Mouse (Mus musculus) hindbrain, embryonic 15.5 days (tissue): Measurements from ENCODE around the gene Ccdc83. TPM values are rescaled to one million over a fixed set of nuclear protein-coding genes. Genes with fewer than 3 reads are reported as not detected.

ENCODE experiments used
- ATAC-seq: fragments of 200-750 bp; cut with Nextera tagmentation; 2 replicates; pipeline ENCODE4 v1.8.0; 2017; ENCODE audit warnings: low read depth, moderate number of reproducible peaks, moderate TSS enrichment; ENCODE audit not compliant: low FRiP score
- H3K27ac ChIP-seq: fragments of 300-500 bp; sonication (generic); replicated peaks from 2 replicates; pipeline ENCODE4 v1.5.1; 2015; ENCODE audit warnings: mild to moderate bottlenecking, inconsistent platforms
- H3K27me3 ChIP-seq: fragments of 300-500 bp; sonication (generic); 2 replicates; pipeline ENCODE4 v1.6.1; 2015; ENCODE audit warnings: control low read depth, inconsistent platforms
- H3K36me3 ChIP-seq: fragments of 300-500 bp; sonication (generic); 2 replicates; pipeline ENCODE4 v1.6.1; 2015; ENCODE audit warnings: control low read depth, inconsistent platforms
- H3K4me1 ChIP-seq: fragments of 300-500 bp; sonication (generic); replicated peaks from 2 replicates; pipeline ENCODE4 v1.6.1; 2015; ENCODE audit warnings: control low read depth, inconsistent platforms
- H3K4me2 ChIP-seq: fragments of 300-500 bp; sonication (generic); 2 replicates; pipeline ENCODE4 v1.6.1; 2015; ENCODE audit warnings: moderate library complexity, mild to moderate bottlenecking, inconsistent platforms
- H3K4me3 ChIP-seq: fragments of 300-500 bp; sonication (generic); 2 replicates; pipeline ENCODE4 v1.5.1; 2015; ENCODE audit warnings: mild to moderate bottlenecking, inconsistent platforms
- H3K9ac ChIP-seq: fragments of 300-500 bp; sonication (generic); 2 replicates; pipeline ENCODE4 v1.6.1; 2015; ENCODE audit warnings: inconsistent platforms
- H3K9me3 ChIP-seq: fragments of 300-500 bp; sonication (generic); 2 replicates; pipeline ENCODE4 v1.6.1; 2016; ENCODE audit warnings: control low read depth, inconsistent platforms
- WGBS: fragments of 180-500 bp; shearing (Covaris S2); methylation state at CpG from one replicate; pipeline ENCODE4 v1.1.7; 2015; 5-methylcytosine and 5-hydroxymethylcytosine counted together
- polyA plus RNA-seq: library from polyadenylated mRNA; unstranded; fragments of >200 nt; fragmentation: Nextera tagmentation; extraction: Ambion mirVana; gene quantifications from 2 replicates; pipeline ENCODE4 v1.2.1, GENCODE M21; 2015

Gene Ccdc83
- polyA plus RNA-seq, result not detected in 2 replicates

DNA sequence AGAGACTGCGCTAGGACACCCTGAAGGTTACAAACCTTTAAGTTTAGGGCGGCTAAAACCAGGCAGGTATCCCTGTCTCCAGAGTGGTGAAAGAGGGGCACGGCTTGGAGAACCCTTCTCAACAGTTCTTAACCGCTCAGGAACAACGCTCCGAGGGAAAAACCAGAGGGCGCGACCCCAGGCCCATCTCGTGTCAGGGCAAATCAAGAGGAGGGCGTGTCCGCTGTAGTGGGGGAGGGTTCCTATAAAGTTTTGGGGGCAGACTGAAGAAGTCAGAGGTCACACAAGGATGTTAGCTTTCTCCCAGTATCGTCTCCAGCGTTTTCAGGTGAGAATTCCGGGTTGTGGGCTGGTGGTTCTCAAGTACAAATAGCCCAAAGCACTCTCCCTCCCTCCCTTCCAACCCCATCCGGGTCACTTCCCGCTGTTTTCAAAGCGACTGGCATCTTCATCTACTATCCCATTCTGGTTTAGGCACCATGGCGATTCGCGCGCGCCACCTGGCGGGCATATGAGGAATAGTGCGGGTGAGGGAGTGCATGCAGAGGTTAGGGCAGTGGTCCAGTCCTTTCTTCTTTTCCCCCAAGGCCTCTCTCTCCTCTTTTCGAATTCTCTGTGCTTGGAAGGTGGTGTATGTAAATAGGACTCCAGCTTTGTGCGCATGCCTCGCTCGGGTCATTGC lies at the start of gene Ccdc83:
Gene Ccdc83 (minus strand): TSS at position 489 of the 682 bp plus-strand sequence.
- Histone ChIP-seq H3K4me1 (peaks cover 9% of the 10 kb centered on the region), H3K4me3 (peak within 1 kb of the TSS; percentile 27), H3K27ac (no peak within 1 kb of the TSS), H3K9ac (0 out of 2 replicates have a peak within 1 kb of the TSS, but pooled peaks have one; percentile 26), H3K27me3 (no peaks in the 10 kb centered on the region), H3K9me3 (no peaks in the 10 kb centered on the region), H3K4me2 (peak within 1 kb of the TSS; percentile 66), H3K36me3 (no peaks in the 10 kb centered on the region)
- ATAC-seq, result peak; percentile 85; the same call in 1 of the 2 replicates
- WGBS, result 6% methylated on average over 28 of the region's 28 CpGs

- no peak overlapping the region for H3K4me2 ChIP-seq
- H3K9me3 ChIP-seq, result no peaks in the 10 kb centered on the region
- no peak overlapping the region for H3K27ac ChIP-seq
- no peak overlapping the region for H3K4me3 ChIP-seq
- no peaks in the 10 kb centered on the region for H3K36me3 ChIP-seq
- no peaks in the 10 kb centered on the region for H3K4me1 ChIP-seq
- H3K9ac ChIP-seq, result no peak overlapping the region
- ATAC-seq, result no peak
- WGBS, result 76% methylated on average over 3 of the region's 3 CpGs
- no peaks in the 10 kb centered on the region for H3K27me3 ChIP-seq
Measured at GRCm38 (mm10) chr7:90313421-90313820, 47.8 kb upstream of the Ccdc83 start.

- H3K9ac ChIP-seq, result no peak overlapping the region
- H3K27ac ChIP-seq, result no peak overlapping the region
- H3K4me3 ChIP-seq, result no peak overlapping the region
- H3K4me1 ChIP-seq, result no peaks in the 10 kb centered on the region
- H3K36me3 ChIP-seq, result no peaks in the 10 kb centered on the region
- H3K9me3 ChIP-seq, result no peaks in the 10 kb centered on the region
- H3K4me2 ChIP-seq, result no peak overlapping the region
- no peak for ATAC-seq
- no peaks in the 10 kb centered on the region for H3K27me3 ChIP-seq
- 82% methylated on average over 7 of the region's 7 CpGs for WGBS
Measured at GRCm38 (mm10) chr7:90312151-90312883, 46.7 kb upstream of the Ccdc83 start.

GRCm38 (mm10) chr7:90308003-90308402 lies 42.4 kb upstream of the Ccdc83 start:
- WGBS, result 62% methylated on average over 6 of the region's 6 CpGs
- Histone ChIP-seq H3K4me1 (peaks cover 2% of the 10 kb centered on the region; the same call in 1 of the 2 replicates), H3K27ac (no peak overlapping the region), H3K9ac (no peak overlapping the region), H3K36me3 (no peaks in the 10 kb centered on the region), H3K4me2 (no peak overlapping the region), H3K4me3 (no peak overlapping the region), H3K9me3 (no peaks in the 10 kb centered on the region), H3K27me3 (peaks cover 2% of the 10 kb centered on the region; the same call in 1 of the 2 replicates)
- no peak for ATAC-seq

- H3K36me3 ChIP-seq, result no peaks in the 10 kb centered on the region
- no peak overlapping the region for H3K9ac ChIP-seq
- no peak overlapping the region for H3K27ac ChIP-seq
- no peak overlapping the region for H3K4me3 ChIP-seq
- H3K9me3 ChIP-seq, result no peaks in the 10 kb centered on the region
- ATAC-seq, result no peak
- 88% methylated on average over 1 of the region's 1 CpGs for WGBS
- H3K4me1 ChIP-seq, result peaks cover 9% of the 10 kb centered on the region; the same call in 1 of the 2 replicates
- H3K4me2 ChIP-seq, result no peak overlapping the region
- peaks cover 8% of the 10 kb centered on the region; the same call in 1 of the 2 replicates for H3K27me3 ChIP-seq
Measured at GRCm38 (mm10) chr7:90306968-90307367, 41.4 kb upstream of the Ccdc83 start.

DNA sequence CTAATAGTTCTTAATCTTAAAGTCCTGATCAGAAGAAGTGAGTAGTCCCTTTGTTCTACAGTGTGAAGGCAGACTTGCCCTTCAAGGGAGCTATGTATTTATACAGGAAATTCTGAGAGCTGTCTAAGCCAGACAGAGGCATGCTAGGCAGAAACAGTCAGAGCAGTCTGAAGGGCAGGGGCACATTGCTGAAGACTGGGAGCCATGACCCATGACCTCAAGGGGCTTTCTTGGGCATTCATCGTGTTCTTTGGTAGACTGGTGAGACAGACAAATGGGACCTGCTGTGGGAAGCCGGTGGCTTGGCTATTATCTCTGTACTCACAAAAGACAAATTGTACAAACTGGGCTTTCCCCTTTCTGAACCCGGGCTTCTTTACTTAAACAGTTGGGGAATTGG lies 40.5 kb upstream of the Ccdc83 start:
- Histone ChIP-seq H3K27ac (no peak overlapping the region), H3K9ac (no peak overlapping the region), H3K4me2 (no peak overlapping the region), H3K36me3 (no peaks in the 10 kb centered on the region), H3K27me3 (peaks cover 10% of the 10 kb centered on the region; the same call in 1 of the 2 replicates), H3K4me1 (peaks cover 9% of the 10 kb centered on the region; the same call in 1 of the 2 replicates), H3K4me3 (no peak overlapping the region), H3K9me3 (no peaks in the 10 kb centered on the region)
- ATAC-seq, result no peak
- 9% methylated on average over 3 of the region's 3 CpGs for WGBS

- H3K27ac ChIP-seq, result no peak overlapping the region
- H3K4me1 ChIP-seq, result peaks cover 9% of the 10 kb centered on the region; the same call in 1 of the 2 replicates
- H3K9ac ChIP-seq, result peak overlapping the region; percentile 49
- ATAC-seq, result peak; percentile 62; the same call in 1 of the 2 replicates
- peak overlapping the region; percentile 60 for H3K4me3 ChIP-seq
- WGBS, result 6% methylated on average over 27 of the region's 27 CpGs
- no peaks in the 10 kb centered on the region for H3K36me3 ChIP-seq
- H3K9me3 ChIP-seq, result no peaks in the 10 kb centered on the region
- peak overlapping the region; percentile 97 for H3K4me2 ChIP-seq
- H3K27me3 ChIP-seq, result peaks cover 19% of the 10 kb centered on the region; the same call in 1 of the 2 replicates
Measured at GRCm38 (mm10) chr7:90302647-90303552, 37.3 kb upstream of the Ccdc83 start.

DNA sequence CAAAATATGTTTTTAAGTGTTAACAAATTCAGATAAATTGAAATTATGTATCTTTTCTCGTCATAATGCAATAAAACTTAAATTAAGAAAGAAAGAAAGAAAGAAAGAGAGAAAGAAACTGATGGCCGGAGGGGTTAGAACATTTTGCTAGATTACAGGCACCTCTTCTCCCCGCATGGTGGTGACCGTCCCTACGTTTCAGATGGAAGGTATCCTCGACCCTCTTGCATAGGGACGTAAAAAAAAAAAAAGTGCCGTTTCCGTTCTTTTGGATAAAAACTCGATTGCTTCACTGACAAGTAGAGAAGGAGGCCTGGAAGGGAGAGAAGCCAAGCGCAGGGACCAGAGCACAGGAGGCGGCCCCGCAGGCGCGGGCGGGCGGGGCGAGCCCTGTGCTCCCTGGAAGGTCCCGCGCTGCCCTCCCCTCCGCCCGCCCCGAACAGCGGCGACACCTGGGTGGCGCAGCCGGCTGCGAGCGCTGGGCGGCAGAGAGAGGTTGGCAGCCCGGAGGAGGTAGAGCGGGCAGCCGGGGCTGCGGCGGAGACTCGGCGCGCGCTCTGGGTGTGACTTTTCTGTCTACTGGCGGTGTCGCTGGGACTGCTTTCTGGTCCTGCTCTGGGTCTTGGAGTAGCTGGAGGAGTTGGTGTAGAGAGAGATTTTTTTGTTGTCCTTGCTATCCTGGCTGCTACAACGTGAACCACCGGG lies 36.5 kb upstream of the Ccdc83 start, which contains the start of gene Sytl2:
Gene Sytl2 (plus strand): TSS at position 311 of the 705 bp plus-strand sequence.
- ATAC-seq, result peak; percentile 79; the same call in 1 of the 2 replicates

DNA sequence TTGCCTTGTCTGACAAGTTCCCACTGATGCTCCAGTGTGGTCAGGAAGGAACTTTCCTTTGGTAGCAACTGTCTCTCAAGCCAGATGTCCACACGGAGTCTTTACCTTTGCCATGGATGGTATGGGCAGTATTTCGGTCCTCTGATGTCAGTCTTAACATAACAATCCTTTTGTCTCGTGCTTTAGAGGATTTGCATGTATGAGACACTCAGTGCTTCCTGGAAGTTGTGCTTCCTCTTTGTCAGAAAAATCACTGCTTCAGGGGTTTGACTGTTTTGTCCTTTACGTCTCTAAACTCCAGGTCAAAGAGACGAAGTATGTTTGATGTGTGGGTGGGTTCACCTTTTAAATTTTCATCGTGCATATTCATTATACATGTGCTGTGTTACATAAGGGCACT lies 26.3 kb upstream of the Ccdc83 start:
- H3K4me2 ChIP-seq, result no peak overlapping the region
- H3K4me1 ChIP-seq, result no peaks in the 10 kb centered on the region
- H3K36me3 ChIP-seq, result no peaks in the 10 kb centered on the region
- no peak overlapping the region for H3K27ac ChIP-seq
- H3K27me3 ChIP-seq, result no peaks in the 10 kb centered on the region
- no peak for ATAC-seq
- H3K9me3 ChIP-seq, result no peaks in the 10 kb centered on the region
- 87% methylated on average over 6 of the region's 6 CpGs for WGBS
- H3K4me3 ChIP-seq, result no peak overlapping the region
- no peak overlapping the region for H3K9ac ChIP-seq

More for the DNA sequence above, 36.5 kb upstream of the Ccdc83 start, which contains the start of gene Sytl2:
- Histone ChIP-seq H3K27ac (no peak within 1 kb of the TSS), H3K36me3 (no peaks in the 10 kb centered on the region), H3K27me3 (peaks cover 19% of the 10 kb centered on the region; the same call in 1 of the 2 replicates), H3K9ac (peak within 1 kb of the TSS; percentile 49), H3K4me1 (peaks cover 9% of the 10 kb centered on the region; the same call in 1 of the 2 replicates), H3K4me2 (peak within 1 kb of the TSS; percentile 97), H3K9me3 (no peaks in the 10 kb centered on the region), H3K4me3 (peak within 1 kb of the TSS; percentile 60)
- WGBS, result 2% methylated on average over 31 of the region's 43 CpGs

DNA sequence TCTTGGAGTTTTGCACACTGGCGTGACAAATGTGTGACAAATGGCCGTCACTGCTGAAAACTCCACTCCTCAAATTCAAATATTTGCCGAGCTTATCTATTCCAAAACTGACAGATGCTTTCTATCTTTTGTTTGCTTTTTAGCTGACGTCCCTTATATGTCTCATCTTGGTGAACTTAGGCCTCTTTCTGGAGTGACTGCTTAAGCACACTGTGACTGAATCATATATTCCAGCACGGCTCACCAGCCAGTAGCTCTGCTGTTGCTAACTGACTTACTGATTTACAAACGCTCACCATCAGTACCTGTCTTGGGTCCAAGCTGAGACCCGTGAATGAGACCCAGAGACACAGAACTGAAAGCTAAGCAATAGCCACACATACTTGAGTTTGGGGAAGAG lies 19.2 kb upstream of the Ccdc83 start:
- Histone ChIP-seq H3K4me3 (no peak overlapping the region), H3K27me3 (no peaks in the 10 kb centered on the region), H3K27ac (no peak overlapping the region), H3K36me3 (no peaks in the 10 kb centered on the region), H3K4me2 (no peak overlapping the region), H3K9me3 (no peaks in the 10 kb centered on the region), H3K4me1 (no peaks in the 10 kb centered on the region), H3K9ac (no peak overlapping the region)
- 65% methylated on average over 7 of the region's 7 CpGs for WGBS
- no peak for ATAC-seq

- no peak for ATAC-seq
- Histone ChIP-seq H3K36me3 (no peaks in the 10 kb centered on the region), H3K27me3 (no peaks in the 10 kb centered on the region), H3K9ac (no peak overlapping the region), H3K4me2 (no peak overlapping the region), H3K4me3 (no peak overlapping the region), H3K9me3 (no peaks in the 10 kb centered on the region), H3K4me1 (no peaks in the 10 kb centered on the region), H3K27ac (no peak overlapping the region)
- WGBS, result 91% methylated on average over 1 of the region's 1 CpGs
Measured at GRCm38 (mm10) chr7:90282786-90283185, 17.2 kb upstream of the Ccdc83 start.
